Mouse (Mus musculus) hindbrain, embryonic 16.5 days (tissue): Measurements from ENCODE around the gene Xirp1. TPM values are rescaled to one million over a fixed set of nuclear protein-coding genes. Genes with fewer than 3 reads are reported as not detected.
"Not testable (repeated sequence)": the region's sequence is repeated elsewhere in the genome, so short reads cannot be mapped to it uniquely, and the experiment has no call there.

ENCODE experiments used
- ATAC-seq: fragments of 200-750 bp; cut with Nextera tagmentation; 2 replicates; pipeline ENCODE4 v1.8.0; 2017; ENCODE audit warnings: moderate TSS enrichment, moderate library complexity
- H3K27ac ChIP-seq: fragments of 300-500 bp; sonication (generic); 2 replicates; pipeline ENCODE4 v1.5.1; 2014; ENCODE audit warnings: low read depth, mild to moderate bottlenecking, control low read depth, low read length, moderate library complexity
- H3K27me3 ChIP-seq: fragments of 300-500 bp; sonication (generic); replicated peaks from 2 replicates; pipeline ENCODE4 v1.6.1; 2014; ENCODE audit warnings: low read length; ENCODE audit not compliant: control insufficient read depth, insufficient read depth
- H3K36me3 ChIP-seq: fragments of 300-500 bp; sonication (generic); 2 replicates; pipeline ENCODE4 v1.6.1; 2014; ENCODE audit warnings: mild to moderate bottlenecking, low read length, moderate library complexity, mixed read lengths; ENCODE audit not compliant: control insufficient read depth, insufficient read depth
- H3K4me1 ChIP-seq: fragments of 300-500 bp; sonication (generic); 2 replicates; pipeline ENCODE4 v1.6.1; 2014; ENCODE audit warnings: low read depth, low read length; ENCODE audit not compliant: control insufficient read depth, insufficient read depth
- H3K4me2 ChIP-seq: fragments of 300-500 bp; sonication (generic); 2 replicates; pipeline ENCODE4 v1.6.1; 2014; ENCODE audit warnings: mild to moderate bottlenecking, low read length, control low read depth, moderate library complexity
- H3K4me3 ChIP-seq: fragments of 300-500 bp; sonication (generic); 2 replicates; pipeline ENCODE4 v1.5.1; 2014; ENCODE audit warnings: mild to moderate bottlenecking, low read length, control low read depth, moderate library complexity
- H3K9ac ChIP-seq: fragments of 300-500 bp; sonication (generic); 2 replicates; pipeline ENCODE4 v1.6.1; 2014; ENCODE audit warnings: low read depth, mild to moderate bottlenecking, control low read depth, low read length, moderate library complexity
- H3K9me3 ChIP-seq: fragments of 300-500 bp; sonication (generic); 2 replicates; pipeline ENCODE4 v1.6.1; 2014; ENCODE audit warnings: mild to moderate bottlenecking, low read length, moderate library complexity; ENCODE audit not compliant: control insufficient read depth
- WGBS: fragments of 180-500 bp; shearing (Covaris S2); extraction: QIAGEN DNeasy Blood & Tissue Kit; methylation state at CpG from one replicate; pipeline ENCODE4 v1.1.7; 2014; 5-methylcytosine and 5-hydroxymethylcytosine counted together
- polyA plus RNA-seq: library from polyadenylated mRNA; unstranded; fragments of >200 nt; fragmentation: Nextera tagmentation; extraction: Ambion mirVana; gene quantifications from 2 replicates; pipeline ENCODE4 v1.2.1, GENCODE M21; 2015

The Xirp1 gene
- polyA plus RNA-seq, 1 experiment from 2014 or later: not detected

- not testable (repeated sequence) for H3K4me2 ChIP-seq, H3K36me3 ChIP-seq, H3K27ac ChIP-seq, H3K27me3 ChIP-seq, H3K9ac ChIP-seq, H3K4me3 ChIP-seq, ATAC-seq, H3K4me1 ChIP-seq, H3K9me3 ChIP-seq
- 85% methylated on average over 6 of the region's 6 CpGs for WGBS
These were observed 11.2 kb downstream of the Xirp1 start for GRCm38 (mm10) chr9:120012161-120012560.

- no peaks in the 10 kb centered on the region for H3K9me3 ChIP-seq
- H3K4me1 ChIP-seq: peaks cover 6% of the 10 kb centered on the region
- H3K4me3 ChIP-seq: peak overlapping the region; percentile 49
- H3K27ac ChIP-seq: peak overlapping the region; percentile 91
- peak; percentile 74 for ATAC-seq
- H3K36me3 ChIP-seq: no peaks in the 10 kb centered on the region
- H3K9ac ChIP-seq: peak overlapping the region; percentile 69
- WGBS: under 1% methylated on average over 10 of the region's 10 CpGs
- no peaks in the 10 kb centered on the region for H3K27me3 ChIP-seq
- peak overlapping the region; percentile 78 for H3K4me2 ChIP-seq
These were observed 11.9 kb downstream of the Xirp1 start for GRCm38 (mm10) chr9:120011533-120011932.

- peak overlapping the region; percentile 69 for H3K9ac ChIP-seq
- no peaks in the 10 kb centered on the region for H3K36me3 ChIP-seq
- H3K27ac ChIP-seq: peak overlapping the region; percentile 91
- H3K4me2 ChIP-seq: peak overlapping the region; percentile 78
- no peaks in the 10 kb centered on the region for H3K27me3 ChIP-seq
- H3K9me3 ChIP-seq: no peaks in the 10 kb centered on the region
- whole genome bisulfite sequencing: 1% methylated on average over 53 of the region's 60 CpGs
- ATAC-seq: peak; percentile 94
- peak overlapping the region; percentile 49 for H3K4me3 ChIP-seq
- H3K4me1 ChIP-seq: peaks cover 6% of the 10 kb centered on the region
These were observed 12.5 kb downstream of the Xirp1 start for GRCm38 (mm10) chr9:120010781-120011511.

- no peaks in the 10 kb centered on the region for H3K27me3 ChIP-seq
- no peak overlapping the region for H3K9ac ChIP-seq
- H3K4me1 ChIP-seq: peaks cover 6% of the 10 kb centered on the region
- H3K4me2 ChIP-seq: no peak overlapping the region
- H3K9me3 ChIP-seq: no peaks in the 10 kb centered on the region
- H3K4me3 ChIP-seq: no peak overlapping the region
- 97% methylated on average over 3 of the region's 3 CpGs for WGBS
- no peak for ATAC-seq
- no peak overlapping the region for H3K27ac ChIP-seq
- H3K36me3 ChIP-seq: no peaks in the 10 kb centered on the region
These were observed 13.5 kb downstream of the Xirp1 start for GRCm38 (mm10) chr9:120009871-120010270.

GRCm38 (mm10) chr9:120009226-120009841, 14.1 kb downstream of the Xirp1 start:
- WGBS: 70% methylated on average over 7 of the region's 7 CpGs
- Histone ChIP-seq H3K4me1 (peaks cover 6% of the 10 kb centered on the region), H3K4me2 (no peak overlapping the region), H3K27ac (no peak overlapping the region), H3K36me3 (no peaks in the 10 kb centered on the region), H3K4me3 (no peak overlapping the region), H3K9ac (no peak overlapping the region), H3K27me3 (no peaks in the 10 kb centered on the region), H3K9me3 (no peaks in the 10 kb centered on the region)
- ATAC-seq: no peak

GRCm38 (mm10) chr9:120007833-120008232, 15.6 kb downstream of the Xirp1 start:
- H3K9me3 ChIP-seq: no peaks in the 10 kb centered on the region
- H3K4me2 ChIP-seq: no peak overlapping the region
- no peaks in the 10 kb centered on the region for H3K36me3 ChIP-seq
- H3K27ac ChIP-seq: no peak overlapping the region
- no peak overlapping the region for H3K4me3 ChIP-seq
- ATAC-seq: no peak
- peaks cover 6% of the 10 kb centered on the region for H3K4me1 ChIP-seq
- WGBS: 92% methylated on average over 1 of the region's 1 CpGs
- H3K9ac ChIP-seq: no peak overlapping the region
- H3K27me3 ChIP-seq: no peaks in the 10 kb centered on the region

- WGBS: 70% methylated on average over 3 of the region's 3 CpGs
- H3K4me3 ChIP-seq: no peak overlapping the region
- peaks cover 4% of the 10 kb centered on the region; the same call in 1 of the 2 replicates for H3K4me1 ChIP-seq
- H3K27ac ChIP-seq: no peak overlapping the region
- H3K27me3 ChIP-seq: no peaks in the 10 kb centered on the region
- H3K4me2 ChIP-seq: no peak overlapping the region
- no peaks in the 10 kb centered on the region for H3K9me3 ChIP-seq
- no peaks in the 10 kb centered on the region for H3K36me3 ChIP-seq
- ATAC-seq: no peak
- no peak overlapping the region for H3K9ac ChIP-seq
These were observed 17.5 kb downstream of the Xirp1 start for GRCm38 (mm10) chr9:120005936-120006335.

- H3K27ac ChIP-seq: no peak overlapping the region
- H3K4me1 ChIP-seq: no peaks in the 10 kb centered on the region
- no peak for ATAC-seq
- H3K9ac ChIP-seq: no peak overlapping the region
- no peaks in the 10 kb centered on the region for H3K27me3 ChIP-seq
- no peak overlapping the region for H3K4me3 ChIP-seq
- H3K9me3 ChIP-seq: no peaks in the 10 kb centered on the region
- no peaks in the 10 kb centered on the region for H3K36me3 ChIP-seq
- WGBS: 84% methylated on average over 5 of the region's 5 CpGs
- no peak overlapping the region for H3K4me2 ChIP-seq
These were observed 20.5 kb downstream of the Xirp1 start for GRCm38 (mm10) chr9:120002893-120003292.

- no peaks in the 10 kb centered on the region for H3K36me3 ChIP-seq
- H3K9ac ChIP-seq: 0 out of 2 replicates have a peak overlapping the region, but pooled peaks have one; percentile 35
- no peaks in the 10 kb centered on the region for H3K9me3 ChIP-seq
- H3K4me2 ChIP-seq: peak overlapping the region; percentile 58
- ATAC-seq: peak; percentile 80
- no peaks in the 10 kb centered on the region for H3K4me1 ChIP-seq
- WGBS: 10% methylated on average over 31 of the region's 31 CpGs
- no peak overlapping the region for H3K27ac ChIP-seq
- no peaks in the 10 kb centered on the region for H3K27me3 ChIP-seq
- H3K4me3 ChIP-seq: peak overlapping the region; percentile 31
These were observed 21.3 kb downstream of the Xirp1 start for GRCm38 (mm10) chr9:120001945-120002725.
